Mouse (Mus musculus): ENCODE results near the gene Fbxw9. TPM values are rescaled to one million over a fixed set of nuclear protein-coding genes. Genes with fewer than 3 reads are reported as not detected.
"Not testable (repeated sequence)": the region's sequence is repeated elsewhere in the genome, so short reads cannot be mapped to it uniquely, and the experiment has no call there.

Fbxw9 gene
- total and polyA plus RNA-seq, 2 experiments from 2014 or later, result 82.2 to 104 TPM

DNA sequence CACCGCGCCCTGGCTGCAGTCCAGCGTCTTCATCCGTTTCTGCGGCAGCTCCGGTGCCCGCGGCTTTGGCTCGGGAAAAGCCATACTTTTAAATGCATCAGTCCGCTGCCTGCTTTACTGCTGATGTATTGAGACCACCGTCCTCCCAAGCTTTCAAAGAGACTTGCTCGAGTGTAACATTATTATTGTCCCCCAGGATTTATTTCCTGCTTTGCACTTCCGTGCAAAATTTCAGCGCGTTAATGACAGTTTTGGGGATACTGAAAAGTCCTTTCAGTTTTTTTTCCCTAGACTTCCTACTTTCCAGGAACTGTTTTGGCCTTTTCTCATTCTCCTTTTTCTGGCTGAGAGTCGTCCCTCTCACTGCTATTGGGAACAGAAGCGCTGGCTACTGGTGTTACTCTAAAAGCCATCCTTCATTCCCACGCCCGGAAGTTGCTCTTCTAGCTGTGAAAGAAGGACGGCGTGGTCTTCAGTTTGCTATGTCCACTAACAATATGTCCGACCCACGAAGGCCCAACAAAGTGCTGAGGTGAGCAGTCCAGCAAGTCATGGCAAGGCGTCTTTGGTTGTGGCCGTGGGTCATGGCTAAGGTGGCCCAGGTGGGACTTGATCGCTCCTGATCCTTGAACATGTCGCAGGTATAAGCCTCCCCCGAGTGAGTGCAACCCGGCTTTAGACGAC, 20.8 kb downstream of the Fbxw9 start, which contains the start of gene Wdr83os:
Wdr83os (plus strand) TSS at position 209 of the 684 bp plus-strand sequence.
- Histone ChIP-seq H3K4me3 (ENCODE audit: low read length) (peak within 1 kb of the TSS; percentile 91), H3K4me1 (ENCODE audit: insufficient read depth, low read length) (peaks cover 15% of the 10 kb centered on the region), H3K27me3 (ENCODE audit: insufficient read depth, low read length) (no peaks in the 10 kb centered on the region), H3K9me3 (ENCODE audit: low read length) (no peaks in the 10 kb centered on the region), H3K9ac (replicated peaks; ENCODE audit: low read length) (peak within 1 kb of the TSS; percentile 91), H3K4me2 (ENCODE audit: low read depth, low read length) (peak within 1 kb of the TSS; percentile 99), H3K27ac (peak within 1 kb of the TSS; percentile 75), H3K36me3 (ENCODE audit: insufficient read depth, low read length) (peaks cover 7% of the 10 kb centered on the region; the same call in 1 of the 2 replicates)
- no peak for TF ChIP-seq CTCF (IDR thresholded peaks at IDR 0.05; ENCODE audit: low read depth)
- DNase-seq (ENCODE audit: low spot score) (peak; percentile 85), ATAC-seq (no peak; the same call in 1 of the 2 replicates)
- under 1% methylated on average over 30 of the region's 30 CpGs for WGBS

- Histone ChIP-seq H3K36me3 (ENCODE audit: insufficient read depth, low read length) (peaks cover 2% of the 10 kb centered on the region; the same call in 1 of the 2 replicates), H3K9me3 (ENCODE audit: low read length) (no peaks in the 10 kb centered on the region), H3K9ac (replicated peaks; ENCODE audit: low read length) (peak within 1 kb of the TSS; percentile 91), H3K4me3 (ENCODE audit: low read length) (peak within 1 kb of the TSS; percentile 91), H3K27me3 (ENCODE audit: insufficient read depth, low read length) (no peaks in the 10 kb centered on the region), H3K4me1 (ENCODE audit: insufficient read depth, low read length) (peaks cover 15% of the 10 kb centered on the region), H3K4me2 (ENCODE audit: low read depth, low read length) (peak within 1 kb of the TSS; percentile 99), H3K27ac (peak within 1 kb of the TSS; percentile 75)
- peak; percentile 17 for DNase-seq (ENCODE audit: low spot score)
- ATAC-seq, result peak; percentile 24; the same call in 1 of the 2 replicates
- no peak for TF ChIP-seq CTCF (IDR thresholded peaks at IDR 0.05; ENCODE audit: low read depth)
- WGBS, result 3% methylated on average over 9 of the region's 9 CpGs
Measured at GRCm38 (mm10) chr8:85081216-85081555, 21.3 kb downstream of the Fbxw9 start, which contains the start of gene Wdr83. Gene Wdr83, minus strand, starts transcription at chr8:85081306.

- H3K9me3 ChIP-seq (ENCODE audit: low read length); H3K27me3 ChIP-seq (ENCODE audit: insufficient read depth, low read length); H3K4me3 ChIP-seq (ENCODE audit: low read length); H3K27ac ChIP-seq; ATAC-seq; DNase-seq (ENCODE audit: low spot score); H3K4me2 ChIP-seq (ENCODE audit: low read depth, low read length); H3K36me3 ChIP-seq (ENCODE audit: insufficient read depth, low read length); H3K9ac ChIP-seq (replicated peaks; ENCODE audit: low read length): not testable (repeated sequence)
- 92% methylated on average over 4 of the region's 4 CpGs for WGBS
- H3K4me1 ChIP-seq (ENCODE audit: insufficient read depth, low read length), result peaks cover 15% of the 10 kb centered on the region
Measured at GRCm38 (mm10) chr8:85082169-85082568, 22.3 kb downstream of the Fbxw9 start.

DNA sequence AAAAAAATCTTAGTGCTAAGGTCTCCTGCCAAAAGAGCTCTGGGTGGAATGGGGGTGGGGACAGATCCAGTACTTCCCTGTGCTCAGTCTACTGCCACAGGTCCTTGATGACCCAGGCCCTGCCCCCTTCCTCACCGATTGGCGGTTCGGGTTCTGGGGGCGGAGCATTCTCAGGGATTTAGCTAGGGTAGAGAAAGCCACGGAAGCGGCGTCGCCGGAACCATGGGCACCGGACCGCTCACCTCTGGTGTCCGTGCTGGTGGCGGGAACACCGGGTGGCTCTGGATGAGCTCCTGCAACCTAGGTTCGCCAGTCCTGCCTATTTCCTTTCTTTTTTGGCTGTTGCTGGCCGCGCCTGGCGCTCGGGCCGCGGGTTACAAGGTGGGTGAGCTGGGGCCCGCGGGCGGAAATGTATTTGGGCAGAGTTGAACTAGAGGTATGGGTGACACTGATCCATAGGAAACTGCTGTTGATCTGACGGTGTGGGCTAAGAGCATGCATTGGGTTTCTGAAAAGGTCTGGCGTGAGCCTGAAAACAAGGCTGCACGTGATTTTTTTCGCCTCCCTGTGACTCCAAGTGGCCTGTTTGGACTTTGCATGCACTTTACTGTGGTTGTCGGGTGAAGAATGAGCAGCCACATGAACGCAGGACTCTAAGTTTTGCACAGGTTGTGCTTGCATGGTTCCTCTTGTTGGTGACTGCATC, 23.4 kb downstream of the Fbxw9 start, which contains the start of gene Man2b1:
Man2b1 (plus strand) TSS at position 163 of the 706 bp plus-strand sequence.
- peaks cover 15% of the 10 kb centered on the region for H3K4me1 ChIP-seq (ENCODE audit: insufficient read depth, low read length)
- 0% methylated on average over 30 of the region's 30 CpGs for WGBS
- H3K9me3 ChIP-seq (ENCODE audit: low read length), result no peaks in the 10 kb centered on the region
- H3K36me3 ChIP-seq (ENCODE audit: insufficient read depth, low read length), result 0 out of 2 replicates have a peak, but pooled peaks cover 6% of the 10 kb centered on the region
- H3K27me3 ChIP-seq (ENCODE audit: insufficient read depth, low read length), result no peaks in the 10 kb centered on the region
- H3K4me3 ChIP-seq (ENCODE audit: low read length), result peak within 1 kb of the TSS; percentile 64
- H3K4me2 ChIP-seq (ENCODE audit: low read depth, low read length), result peak within 1 kb of the TSS; percentile 93
- DNase-seq (ENCODE audit: low spot score), result peak; percentile 89
- H3K9ac ChIP-seq (replicated peaks; ENCODE audit: low read length), result peak within 1 kb of the TSS; percentile 61
- ATAC-seq, result peak; percentile 88
- peak within 1 kb of the TSS; percentile 56; the same call in 1 of the 2 replicates for H3K27ac ChIP-seq
- TF ChIP-seq CTCF (IDR thresholded peaks at IDR 0.05; ENCODE audit: low read depth), result peak; percentile 66

- 0 out of 2 replicates have a peak overlapping the region, but pooled peaks have one; percentile 93 for H3K4me2 ChIP-seq (ENCODE audit: low read depth, low read length)
- no peak overlapping the region for H3K9ac ChIP-seq (replicated peaks; ENCODE audit: low read length)
- 0 out of 2 replicates have a peak, but pooled peaks cover 6% of the 10 kb centered on the region for H3K36me3 ChIP-seq (ENCODE audit: insufficient read depth, low read length)
- no peak overlapping the region for H3K4me3 ChIP-seq (ENCODE audit: low read length)
- ATAC-seq, result no peak
- no peak overlapping the region for H3K27ac ChIP-seq
- DNase-seq (ENCODE audit: low spot score), result no peak
- 92% methylated on average over 8 of the region's 8 CpGs for WGBS
- TF ChIP-seq CTCF (IDR thresholded peaks at IDR 0.05; ENCODE audit: low read depth), result no peak
- peaks cover 12% of the 10 kb centered on the region for H3K4me1 ChIP-seq (ENCODE audit: insufficient read depth, low read length)
- no peaks in the 10 kb centered on the region for H3K27me3 ChIP-seq (ENCODE audit: insufficient read depth, low read length)
- no peaks in the 10 kb centered on the region for H3K9me3 ChIP-seq (ENCODE audit: low read length)
Measured at GRCm38 (mm10) chr8:85084633-85085032, 24.8 kb downstream of the Fbxw9 start.

- H3K4me1 ChIP-seq (ENCODE audit: insufficient read depth, low read length), result peaks cover 9% of the 10 kb centered on the region
- H3K4me2 ChIP-seq (ENCODE audit: low read depth, low read length), result no peak overlapping the region
- no peak for DNase-seq (ENCODE audit: low spot score)
- no peak overlapping the region for H3K4me3 ChIP-seq (ENCODE audit: low read length)
- no peak overlapping the region for H3K9ac ChIP-seq (replicated peaks; ENCODE audit: low read length)
- no peaks in the 10 kb centered on the region for H3K27me3 ChIP-seq (ENCODE audit: insufficient read depth, low read length)
- no peaks in the 10 kb centered on the region for H3K9me3 ChIP-seq (ENCODE audit: low read length)
- H3K27ac ChIP-seq, result no peak overlapping the region
- TF ChIP-seq CTCF (IDR thresholded peaks at IDR 0.05; ENCODE audit: low read depth), result no peak
- no peak for ATAC-seq
- 78% methylated on average over 3 of the region's 3 CpGs for WGBS
- H3K36me3 ChIP-seq (ENCODE audit: insufficient read depth, low read length), result 0 out of 2 replicates have a peak, but pooled peaks cover 6% of the 10 kb centered on the region
Measured at GRCm38 (mm10) chr8:85086238-85086637, 26.4 kb downstream of the Fbxw9 start.

All from hindbrain, postnatal 0 days (tissue).